Mouse (Mus musculus): ENCODE measurements at regions not wholly inside any gene's neighbourhood (a gene's known extent, or its start where the extent isn't known, plus 50 kb on each side); places are given as distances from the start of the nearest gene placed in this dataset.

GRCm38 (mm10) chr6:22716864-22717557, 158.3 kb upstream of the Ptprz1 start:
- TF ChIP-seq GATA1 (IDR thresholded peaks at IDR 0.05; ENCODE audit: borderline replicate concordance, low read length) (no peak), FLI1 (IDR thresholded peaks at IDR 0.05; ENCODE audit: low read length) (no peak)

Measured in megakaryocyte, embryonic 14.5 days (primary cell).